ENCODE assay signal across 20 mouse cellular contexts in the genomic region with DNA sequence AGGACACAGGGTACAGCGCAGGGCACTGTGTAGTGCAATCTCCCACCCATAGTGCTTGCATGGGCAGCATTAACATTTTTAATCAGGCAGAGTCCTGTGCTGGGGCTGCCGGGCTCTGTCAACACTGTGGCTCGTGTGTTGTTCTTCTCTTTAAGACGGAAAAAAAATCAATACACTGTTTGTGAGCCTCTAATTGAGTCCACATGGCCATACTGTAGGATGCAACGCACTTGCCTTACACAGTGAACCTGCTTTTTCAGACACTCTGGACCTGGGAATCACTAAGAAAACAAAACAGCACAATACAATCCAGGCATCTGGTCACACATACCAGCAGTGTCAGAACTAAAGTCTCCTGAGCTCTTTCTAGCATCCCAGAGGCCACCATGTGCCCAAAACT.
DNase-seq lines count a peak whose midpoint lies in the region; ATAC-seq and TF ChIP-seq lines count a peak whose summit lies in the region.
"Had no signal": no experiment of that assay in that cellular context is flagged by ENCODE, and none has a peak within 500 bp of the region (broad histone marks: within the 10 kb centered on the region; RNA-seq: fewer than 3 reads in every experiment).

No protein-coding gene starts in this region.

- ATAC-seq in midbrain, postnatal 0 days (ENCODE audit: low FRiP score): no peak
- ATAC-seq in embryonic facial prominence, embryonic 12.5 days (ENCODE audit: insufficient number of reproducible peaks, insufficient read depth, low FRiP score, low TSS enrichment): no peak
- ATAC-seq in embryonic facial prominence, embryonic 15.5 days (ENCODE audit: insufficient number of reproducible peaks, low FRiP score, low TSS enrichment, low read depth): peak; percentile 40; the same call in 1 of the 2 replicates
- ATAC-seq in limb, embryonic 12.5 days (ENCODE audit: insufficient number of reproducible peaks, insufficient read depth, low FRiP score, low TSS enrichment, low read depth): 0 out of 2 replicates have a peak, but pooled peaks have one; percentile 17
- ATAC-seq: forebrain, embryonic 14.5 days; hindbrain, postnatal 0 days had no signal

- no peaks in the 10 kb centered on the region for H3K36me3 ChIP-seq in midbrain, embryonic 10.5 days
- no peaks in the 10 kb centered on the region for H3K36me3 ChIP-seq in midbrain, postnatal 0 days (ENCODE audit: insufficient read depth, low read length)
- no peaks in the 10 kb centered on the region for H3K36me3 ChIP-seq in embryonic facial prominence, embryonic 12.5 days
- no peaks in the 10 kb centered on the region for H3K36me3 ChIP-seq in embryonic facial prominence, embryonic 15.5 days
- H3K36me3 ChIP-seq in limb, embryonic 12.5 days: no peaks in the 10 kb centered on the region
- H3K36me3 ChIP-seq: heart, embryonic 15.5 days; hindbrain, embryonic 13.5 days had no signal

- TF ChIP-seq CTCF in midbrain, postnatal 0 days (IDR thresholded peaks at IDR 0.05): no peak

- 65% methylated on average over 5 of the region's 5 CpGs for WGBS in midbrain, embryonic 10.5 days
- 53% methylated on average over 5 of the region's 5 CpGs for WGBS in midbrain, postnatal 0 days
- WGBS in embryonic facial prominence, embryonic 12.5 days: 29% methylated on average over 5 of the region's 5 CpGs
- 27% methylated on average over 5 of the region's 5 CpGs for WGBS in embryonic facial prominence, embryonic 15.5 days
- WGBS in limb, embryonic 12.5 days: 23% methylated on average over 5 of the region's 5 CpGs

- no peak for DNase-seq in midbrain, embryonic 10.5 days (ENCODE audit: low spot score)
- DNase-seq in midbrain, postnatal 0 days (ENCODE audit: low spot score): no peak
- no peak for DNase-seq in spleen, postnatal 36 days (ENCODE audit: low spot score in 2 of 2)
- DNase-seq in kidney, postnatal 14 days: no peak
- no peak for DNase-seq in liver
- DNase-seq: adrenal gland, adult 2 months; adrenal gland, postnatal 25 days; cerebellum, adult 2 months; cerebellum, postnatal 10 days; gastrocnemius, postnatal 25 days; heart, adult 11 months; heart, postnatal 14 days had no signal

- no peak overlapping the region for H3K4me2 ChIP-seq in midbrain, postnatal 0 days (ENCODE audit: low read depth, low read length, poor library complexity, severe bottlenecking)
- H3K4me2 ChIP-seq in embryonic facial prominence, embryonic 12.5 days (replicated peaks): 0 out of 2 replicates have a peak overlapping the region, but pooled peaks have one; percentile 11
- H3K4me2 ChIP-seq in embryonic facial prominence, embryonic 15.5 days (replicated peaks): no peak overlapping the region
- no peak overlapping the region for H3K4me2 ChIP-seq in limb, embryonic 12.5 days
- H3K4me2 ChIP-seq: heart, embryonic 11.5 days; heart, embryonic 15.5 days; hindbrain, embryonic 13.5 days had no signal

- no peak overlapping the region for H3K4me3 ChIP-seq in midbrain, embryonic 10.5 days
- H3K4me3 ChIP-seq in midbrain, postnatal 0 days (ENCODE audit: low read depth, low read length): no peak overlapping the region
- H3K4me3 ChIP-seq in embryonic facial prominence, embryonic 12.5 days: no peak overlapping the region
- no peak overlapping the region for H3K4me3 ChIP-seq in embryonic facial prominence, embryonic 15.5 days (replicated peaks)
- H3K4me3 ChIP-seq in limb, embryonic 12.5 days (replicated peaks): no peak overlapping the region
- H3K4me3 ChIP-seq: heart, embryonic 15.5 days; hindbrain, embryonic 13.5 days had no signal

- H3K27me3 ChIP-seq in midbrain, embryonic 10.5 days (ENCODE audit: low read depth, poor library complexity, severe bottlenecking): peaks cover 19% of the 10 kb centered on the region
- no peaks in the 10 kb centered on the region for H3K27me3 ChIP-seq in midbrain, postnatal 0 days (ENCODE audit: insufficient read depth, low read length)
- no peaks in the 10 kb centered on the region for H3K27me3 ChIP-seq in embryonic facial prominence, embryonic 12.5 days
- H3K27me3 ChIP-seq in embryonic facial prominence, embryonic 15.5 days: no peaks in the 10 kb centered on the region; the same call in 1 of the 2 replicates
- H3K27me3 ChIP-seq in limb, embryonic 12.5 days: 0 out of 2 replicates have a peak, but pooled peaks cover 6% of the 10 kb centered on the region
- H3K27me3 ChIP-seq: heart, embryonic 15.5 days had no signal

- 0 out of 2 replicates have a peak overlapping the region, but pooled peaks have one; percentile 3 for H3K27ac ChIP-seq in midbrain, embryonic 10.5 days (replicated peaks)
- no peak overlapping the region for H3K27ac ChIP-seq in midbrain, postnatal 0 days (ENCODE audit: low read depth, low read length)
- peak overlapping the region; percentile 17; the same call in 1 of the 2 replicates for H3K27ac ChIP-seq in embryonic facial prominence, embryonic 12.5 days
- 0 out of 2 replicates have a peak overlapping the region, but pooled peaks have one; percentile 9 for H3K27ac ChIP-seq in embryonic facial prominence, embryonic 15.5 days (replicated peaks)
- peak overlapping the region; percentile 70 for H3K27ac ChIP-seq in limb, embryonic 12.5 days
- H3K27ac ChIP-seq: heart, embryonic 15.5 days; hindbrain, embryonic 13.5 days; hindbrain, postnatal 0 days had no signal

- H3K9me3 ChIP-seq in midbrain, embryonic 10.5 days (replicated peaks): no peaks in the 10 kb centered on the region
- H3K9me3 ChIP-seq in midbrain, postnatal 0 days (ENCODE audit: low read length): no peaks in the 10 kb centered on the region
- H3K9me3 ChIP-seq in embryonic facial prominence, embryonic 12.5 days: no peaks in the 10 kb centered on the region
- no peaks in the 10 kb centered on the region for H3K9me3 ChIP-seq in embryonic facial prominence, embryonic 15.5 days (replicated peaks)
- no peaks in the 10 kb centered on the region for H3K9me3 ChIP-seq in limb, embryonic 12.5 days
- H3K9me3 ChIP-seq: heart, embryonic 15.5 days; hindbrain, embryonic 13.5 days had no signal

- H3K9ac ChIP-seq in midbrain, postnatal 0 days (replicated peaks; ENCODE audit: low read length, poor library complexity, severe bottlenecking): no peak overlapping the region
- no peak overlapping the region for H3K9ac ChIP-seq in embryonic facial prominence, embryonic 12.5 days
- H3K9ac ChIP-seq in embryonic facial prominence, embryonic 15.5 days: no peak overlapping the region
- H3K9ac ChIP-seq in limb, embryonic 12.5 days (replicated peaks): no peak overlapping the region
- H3K9ac ChIP-seq: heart, embryonic 15.5 days; hindbrain, embryonic 13.5 days had no signal

- peaks cover 48% of the 10 kb centered on the region for H3K4me1 ChIP-seq in midbrain, embryonic 10.5 days
- H3K4me1 ChIP-seq in midbrain, postnatal 0 days (ENCODE audit: insufficient read depth, low read length): no peaks in the 10 kb centered on the region
- peaks cover 48% of the 10 kb centered on the region for H3K4me1 ChIP-seq in embryonic facial prominence, embryonic 12.5 days
- H3K4me1 ChIP-seq in embryonic facial prominence, embryonic 15.5 days: peaks cover 36% of the 10 kb centered on the region
- peaks cover 62% of the 10 kb centered on the region for H3K4me1 ChIP-seq in limb, embryonic 12.5 days (replicated peaks)

Comparison
In these comparisons a context has a peak if more than half of its experiments do, and no peak if none do; other contexts are left out.
1. ATAC-seq: peak in embryonic facial prominence, embryonic 15.5 days (single experiment) and limb, embryonic 12.5 days (single experiment); none in midbrain, postnatal 0 days (single experiment) and embryonic facial prominence, embryonic 12.5 days (single experiment).